Mouse (Mus musculus): ENCODE data around the gene Itm2b.

Itm2b gene

GRCm38 (mm10) chr14:73369634-73370033 is 15.5 kb downstream of the Itm2b start:
- no peak for DNase-seq (ENCODE audit: low spot score in 2 of 2)

DNA sequence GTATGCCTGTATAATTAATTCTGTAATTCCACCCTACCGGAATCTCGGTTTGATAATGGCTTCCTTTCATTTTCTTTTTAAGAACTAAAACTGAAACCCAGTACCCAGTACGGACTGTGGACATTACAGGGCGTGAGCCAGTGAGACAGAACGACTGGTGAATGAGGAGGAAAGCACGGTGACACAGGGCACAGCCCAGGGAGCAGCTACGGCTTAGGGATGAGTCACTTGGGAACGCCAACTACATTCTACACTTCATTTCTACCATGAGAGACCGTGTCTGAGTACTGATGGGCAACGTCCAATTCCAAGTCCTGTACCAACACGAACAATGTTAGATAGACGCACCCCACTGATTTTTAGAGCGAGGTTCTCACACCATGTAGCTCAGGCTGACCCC is 16.1 kb downstream of the Itm2b start:
- no peak for DNase-seq (ENCODE audit: low spot score in 2 of 2)

DNA sequence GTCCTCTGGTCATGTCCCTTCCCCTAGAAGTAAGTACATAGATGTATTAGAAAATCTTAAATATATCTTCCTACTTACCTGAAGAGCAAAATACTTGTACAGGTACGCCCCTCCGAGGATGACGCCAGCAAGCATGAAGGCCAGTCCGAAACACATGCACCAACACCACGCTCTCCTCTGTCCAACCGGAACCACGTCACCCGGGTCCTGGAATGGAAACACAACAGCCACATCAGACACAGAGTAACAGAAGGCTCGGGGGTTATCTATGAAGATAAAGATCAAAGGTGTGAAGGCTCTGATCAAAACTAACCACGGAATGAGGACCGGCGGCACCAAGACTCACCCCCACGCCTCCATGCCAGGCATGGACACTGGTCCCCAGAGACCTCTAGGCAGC is 16.9 kb downstream of the Itm2b start:
- DNase-seq (ENCODE audit: low spot score in 2 of 2): no peak

GRCm38 (mm10) chr14:73366278-73366677 is 18.8 kb downstream of the Itm2b start:
- DNase-seq (ENCODE audit: low spot score in 2 of 2): peak in 1 of 2 experiments; percentile 52

DNA sequence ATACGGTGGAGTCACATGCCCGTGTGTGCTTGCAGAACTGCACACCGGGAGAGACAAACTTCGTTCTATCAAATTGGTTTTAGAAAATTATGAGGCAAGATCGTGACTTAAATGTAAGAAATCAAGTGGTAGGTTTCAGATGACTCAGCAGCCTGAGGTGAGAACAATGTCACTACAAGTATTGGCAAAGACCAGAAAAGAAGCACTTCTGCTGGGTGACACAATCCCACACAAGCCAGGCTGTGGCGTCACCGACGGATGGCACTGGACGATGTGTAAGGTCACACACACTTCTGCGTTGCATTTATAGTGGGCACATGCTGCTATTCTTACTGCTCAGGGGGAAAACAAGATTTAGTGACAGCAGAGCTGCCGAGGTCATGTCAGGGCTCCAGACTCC is 21.3 kb downstream of the Itm2b start:
- no peak for DNase-seq (ENCODE audit: low spot score in 2 of 2)

DNA sequence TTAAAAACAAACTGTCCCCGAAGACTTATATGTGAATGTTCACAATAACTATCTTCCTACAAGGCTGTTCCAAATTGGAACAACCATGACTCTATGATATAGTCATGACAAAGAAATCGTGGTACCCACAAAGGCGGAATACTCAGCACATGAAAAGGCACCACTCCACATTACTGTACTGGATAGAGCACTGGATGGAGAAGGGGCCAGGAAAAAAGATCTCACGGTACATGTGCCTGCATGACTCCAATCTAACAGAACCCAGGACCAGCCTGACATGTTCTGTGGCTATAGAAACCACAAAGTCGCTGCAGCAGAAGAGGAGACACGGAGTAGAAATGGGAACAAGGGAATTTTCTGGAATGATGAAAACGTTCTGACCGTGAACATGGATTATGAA is 30.4 kb downstream of the Itm2b start:
- no peak for DNase-seq (ENCODE audit: low spot score in 2 of 2)

DNA sequence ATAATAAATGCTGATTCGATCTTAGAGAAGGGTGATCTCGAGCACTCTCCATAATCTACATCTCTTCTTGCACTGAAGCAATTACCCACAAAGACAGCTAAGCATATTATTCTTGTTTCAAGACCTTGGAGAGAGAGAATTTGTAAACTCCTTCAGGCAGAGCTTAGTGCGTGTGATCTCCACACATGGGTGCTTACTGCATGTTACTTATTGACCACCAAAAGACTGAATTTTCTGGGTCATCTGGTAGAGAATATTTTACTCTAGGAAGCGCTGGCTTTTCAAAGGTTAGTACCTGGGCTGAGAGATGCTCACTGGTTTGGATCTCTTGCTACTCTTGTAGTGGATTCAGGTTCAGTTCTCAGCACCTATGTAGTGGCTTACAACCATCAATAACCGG is 34.0 kb downstream of the Itm2b start:
- no peak for DNase-seq (ENCODE audit: low spot score in 2 of 2)

GRCm38 (mm10) chr14:73350029-73350428 is 35.1 kb downstream of the Itm2b start:
- DNase-seq (ENCODE audit: low spot score in 2 of 2): no peak

GRCm38 (mm10) chr14:73349061-73349670 is 35.9 kb downstream of the Itm2b start:
- no peak for DNase-seq (ENCODE audit: low spot score in 2 of 2)

- DNase-seq (ENCODE audit: low spot score in 2 of 2): no peak
Observed at GRCm38 (mm10) chr14:73347302-73347701, 37.8 kb downstream of the Itm2b start.

GRCm38 (mm10) chr14:73345614-73346013 is 39.5 kb downstream of the Itm2b start:
- DNase-seq (ENCODE audit: low spot score in 2 of 2): no peak

GRCm38 (mm10) chr14:73340051-73340755 is 44.9 kb downstream of the Itm2b start:
- no peak for DNase-seq (ENCODE audit: low spot score in 2 of 2)

DNA sequence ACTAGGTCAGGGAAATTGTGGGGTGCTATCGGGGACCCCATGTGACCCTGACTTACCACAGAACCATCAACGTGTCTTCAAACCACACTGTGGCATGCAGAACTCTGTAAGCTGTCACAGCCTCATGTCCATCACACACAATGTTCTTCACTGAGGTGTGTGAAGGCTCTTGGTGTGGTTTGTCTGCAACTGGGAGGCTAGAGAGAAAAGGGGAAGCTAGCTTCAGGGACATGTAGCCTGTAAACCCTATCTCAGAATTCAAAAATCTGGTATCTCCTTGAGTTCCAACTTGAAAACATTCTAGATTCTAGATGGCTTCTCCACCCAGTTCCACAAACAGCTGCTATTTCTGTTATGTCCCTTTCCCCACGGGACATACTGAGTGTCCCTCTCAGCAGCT is 45.5 kb downstream of the Itm2b start:
- DNase-seq (ENCODE audit: low spot score in 2 of 2): no peak

DNA sequence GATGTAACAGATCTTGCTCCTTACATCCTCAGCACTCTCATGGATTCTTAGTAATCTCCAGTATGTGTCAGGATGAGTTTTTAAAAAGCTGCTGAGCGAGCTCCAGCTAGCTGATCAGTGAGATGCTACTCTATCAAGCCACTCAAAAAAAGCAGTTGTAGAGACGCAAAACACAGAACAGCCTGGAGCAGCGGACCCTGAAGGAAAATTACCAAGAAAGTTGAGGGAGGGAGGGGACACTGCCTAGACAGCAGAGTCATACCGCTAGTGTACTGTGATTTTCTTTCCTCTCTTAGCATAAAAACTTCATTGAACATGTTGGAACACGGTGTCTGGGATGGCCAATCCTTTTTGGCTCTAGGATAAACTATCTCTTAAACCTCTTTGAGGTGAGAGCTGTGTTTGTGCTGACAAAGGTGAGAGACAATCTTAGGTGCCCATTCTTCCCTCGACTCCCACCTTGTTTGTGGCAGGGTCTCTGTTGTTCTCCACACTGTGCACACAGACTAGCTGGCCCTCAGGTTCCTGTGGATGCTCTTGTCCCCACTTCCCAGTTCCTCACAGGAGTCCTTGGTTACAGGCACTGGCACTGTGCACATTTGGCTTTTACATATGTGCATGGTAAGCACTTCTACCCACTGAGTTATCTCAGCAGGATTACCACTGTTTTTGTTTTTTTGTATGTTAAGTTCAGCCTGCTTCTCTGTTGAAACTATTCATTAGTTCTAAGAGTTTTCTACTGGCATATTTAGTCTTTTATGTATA is 48.6 kb downstream of the Itm2b start:
- no peak for DNase-seq (ENCODE audit: low spot score in 2 of 2)

GRCm38 (mm10) chr14:73334926-73335805 is 49.9 kb downstream of the Itm2b start:
- no peak for DNase-seq (ENCODE audit: low spot score in 2 of 2)

DNA sequence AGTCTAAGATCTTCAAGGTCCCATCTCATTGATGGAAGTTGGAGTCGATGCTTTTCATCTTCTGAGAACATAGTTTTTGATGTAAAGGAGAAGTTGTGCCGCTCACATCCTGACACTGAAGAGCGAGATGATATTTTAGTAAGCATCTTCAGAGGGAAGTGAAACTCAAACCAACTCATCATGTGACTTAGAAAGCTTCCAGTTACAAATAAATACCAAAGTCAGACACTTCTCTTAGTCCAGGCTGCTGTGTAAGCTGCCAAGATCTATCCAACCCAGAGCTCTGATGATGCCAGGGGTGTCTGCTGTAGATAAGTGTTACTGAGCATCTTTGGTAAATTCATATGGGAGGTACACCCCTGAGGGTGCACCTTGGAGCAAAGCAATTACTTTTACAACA is 51.2 kb downstream of the Itm2b start:
- DNase-seq (ENCODE audit: low spot score in 2 of 2): no peak

DNA sequence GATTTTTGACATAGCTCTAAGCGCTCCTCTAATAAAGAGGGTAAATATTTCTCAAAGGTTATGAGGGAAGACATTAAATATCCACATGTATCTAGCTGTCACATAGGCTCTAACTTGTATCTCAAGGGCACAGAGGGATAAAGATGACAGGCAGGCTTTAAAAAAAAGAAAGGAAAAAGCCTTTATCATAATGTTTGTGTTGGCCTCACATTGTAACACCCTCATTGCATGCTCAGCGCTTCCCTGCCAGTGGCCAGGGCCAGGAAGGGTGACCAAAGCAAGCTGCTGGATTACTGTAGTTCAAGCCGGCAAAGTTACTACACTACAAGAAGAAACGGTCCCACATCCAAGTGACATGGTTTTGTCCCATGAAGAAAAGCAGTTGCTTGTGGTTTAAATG is 53.7 kb downstream of the Itm2b start:
- DNase-seq (ENCODE audit: low spot score in 2 of 2): no peak

- DNase-seq (ENCODE audit: low spot score in 2 of 2): no peak
Observed at GRCm38 (mm10) chr14:73329871-73330270, 55.2 kb downstream of the Itm2b start.

GRCm38 (mm10) chr14:73326511-73326910 is 58.6 kb downstream of the Itm2b start:
- no peak for DNase-seq (ENCODE audit: low spot score in 2 of 2)

DNA sequence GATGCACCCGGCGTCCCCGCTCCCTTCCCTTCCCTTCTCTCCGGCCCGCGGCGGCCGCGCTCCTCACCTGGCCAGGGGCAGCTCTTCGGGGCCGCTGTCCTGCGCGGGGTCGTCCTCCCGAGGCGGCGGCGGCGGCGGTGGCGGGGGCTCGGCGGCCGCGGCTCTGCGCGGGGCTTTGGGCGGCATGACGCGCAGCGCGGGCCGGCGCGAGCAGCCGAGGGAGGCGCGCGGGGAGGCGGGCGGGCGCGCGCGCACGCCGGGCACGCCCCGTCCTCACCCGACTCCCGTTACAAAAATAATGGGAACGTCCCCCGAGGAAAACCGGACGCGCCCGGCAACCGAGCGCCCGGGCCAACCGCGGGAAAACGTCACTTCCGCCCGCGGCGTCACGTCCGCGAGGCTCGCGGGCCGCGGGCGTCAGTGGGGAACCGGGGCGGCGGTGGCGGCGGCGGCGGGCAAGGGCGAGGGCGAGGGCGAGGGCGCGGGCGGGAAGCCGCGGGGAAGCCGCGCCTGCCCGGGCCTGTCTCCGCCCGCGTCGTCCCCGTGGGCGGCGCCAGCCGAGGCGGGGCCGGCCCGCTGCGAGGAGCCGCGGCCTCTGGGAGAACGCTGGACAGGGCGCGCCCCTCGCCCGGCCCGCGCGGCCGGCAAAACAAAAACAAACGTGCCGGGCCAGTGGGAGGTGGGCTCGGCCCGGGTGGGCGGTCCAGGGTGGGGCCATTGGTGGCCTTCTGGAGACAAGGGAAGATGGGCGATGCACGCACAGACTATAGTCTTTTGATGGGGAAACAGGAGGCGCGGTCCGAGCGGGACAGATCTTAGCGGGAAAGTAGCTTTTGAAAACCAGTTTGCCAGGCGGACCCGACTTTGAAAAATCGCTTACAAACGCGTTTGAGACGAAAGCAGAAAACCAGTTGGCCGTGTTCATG is 59.4 kb downstream of the Itm2b start, which contains the start of gene Rb1:
Gene Rb1, minus strand, starts transcription at position 367 of the 926 bp plus-strand sequence.
- peak in 1 of 2 experiments; percentile 73 for DNase-seq (ENCODE audit: low spot score in 2 of 2)

Measured in left cerebral cortex, adult 9 months (tissue).